Mouse (Mus musculus): ENCODE measurements at regions not wholly inside any gene's neighbourhood (a gene's known extent, or its start where the extent isn't known, plus 50 kb on each side); places are given as distances from the start of the nearest gene placed in this dataset.

DNA sequence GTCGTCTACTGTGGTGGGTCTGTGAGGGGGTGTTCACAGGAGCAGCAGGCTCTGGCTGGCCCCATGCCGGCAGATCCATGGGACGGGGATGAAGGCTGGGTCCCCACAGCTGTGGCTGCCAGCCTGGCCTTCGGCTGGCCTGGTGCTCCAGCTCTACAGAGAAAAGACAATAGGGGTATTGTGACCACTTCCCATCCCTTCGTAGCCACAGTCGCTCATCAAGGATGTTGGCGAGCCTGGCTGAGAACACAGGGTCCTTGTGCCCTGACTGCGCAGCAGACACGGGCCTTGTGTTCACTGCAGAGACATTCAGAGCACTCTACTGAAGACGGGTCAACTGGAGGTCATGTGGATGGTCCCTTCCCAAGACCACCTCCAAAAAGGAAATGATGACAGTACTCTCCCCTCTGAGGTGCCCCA lies 102.4 kb upstream of the 1700021F07Rik start:
- TF ChIP-seq POLR2A (IDR thresholded peaks at IDR 0.05; ENCODE audit: control insufficient read depth, extremely low read depth, insufficient read depth, low read length, poor library complexity) (no peak), CTCF (IDR thresholded peaks at IDR 0.05; ENCODE audit: borderline replicate concordance, control insufficient read depth, extremely low read depth, insufficient read depth, low read length, poor library complexity) (no peak)

Measured in thymus, adult 2 months (tissue).